In genomic region chr7:92804919-92805668, GRCm38 (mm10) we compare ENCODE assay signal across 20 mouse cellular contexts.
DNase-seq lines count a peak whose midpoint lies in the region; ATAC-seq lines count a peak whose summit lies in the region.
"Had no signal": no experiment of that assay in that cellular context is flagged by ENCODE, and none has a peak within 500 bp of the region (broad histone marks: within the 10 kb centered on the region; RNA-seq: fewer than 3 reads in every experiment).

No protein-coding gene starts in this region.

- peak; percentile 50 for DNase-seq in cerebellum, adult 9-11 months
- DNase-seq in cerebellum, adult 11 months: no peak
- DNase-seq in frontal cortex, postnatal 36 days (ENCODE audit: low spot score in 2 of 2): no peak
- DNase-seq in brain, adult 2 months (ENCODE audit: low read depth, low spot score): peak; percentile 67
- DNase-seq: adrenal gland, adult 8-10 months; adrenal gland, postnatal 36 days; gastrocnemius, postnatal 10 days; heart, adult 2 months; kidney, adult 18-20 months had no signal

- H3K36me3 ChIP-seq in stomach, embryonic 16.5 days (ENCODE audit: control insufficient read depth, insufficient read depth, low read length): no peaks in the 10 kb centered on the region
- H3K36me3 ChIP-seq: embryonic facial prominence, embryonic 15.5 days; forebrain, embryonic 10.5 days; G1E; heart, embryonic 12.5 days; hindbrain, embryonic 10.5 days; intestine, embryonic 15.5 days had no signal

- peak; percentile 20; the same call in 1 of the 2 replicates for ATAC-seq in frontal cortex, adult (ENCODE audit: low TSS enrichment)
- no peak for ATAC-seq in stomach, embryonic 16.5 days (ENCODE audit: insufficient read depth, low FRiP score)
- no peak for ATAC-seq in megakaryocyte, adult 5-6 weeks (ENCODE audit: poor library complexity, severe bottlenecking)
- ATAC-seq: intestine, embryonic 15.5 days had no signal

- H3K9me3 ChIP-seq in stomach, embryonic 16.5 days (replicated peaks; ENCODE audit: control insufficient read depth, low read length): no peaks in the 10 kb centered on the region
- H3K9me3 ChIP-seq: embryonic facial prominence, embryonic 15.5 days; forebrain, embryonic 10.5 days; G1E; heart, embryonic 12.5 days; hindbrain, embryonic 10.5 days; intestine, embryonic 15.5 days had no signal

- no peaks in the 10 kb centered on the region for H3K27me3 ChIP-seq in stomach, embryonic 16.5 days (ENCODE audit: control insufficient read depth, insufficient read depth, low read length)
- H3K27me3 ChIP-seq: embryonic facial prominence, embryonic 15.5 days; heart, embryonic 12.5 days; intestine, embryonic 15.5 days had no signal

- H3K9ac ChIP-seq in stomach, embryonic 16.5 days (ENCODE audit: low read length): no peak overlapping the region
- H3K9ac ChIP-seq: embryonic facial prominence, embryonic 15.5 days; heart, embryonic 12.5 days; hindbrain, embryonic 14.5 days; intestine, embryonic 15.5 days had no signal

- no peak overlapping the region for H3K4me2 ChIP-seq in stomach, embryonic 16.5 days (ENCODE audit: low read depth, low read length)
- H3K4me2 ChIP-seq: embryonic facial prominence, embryonic 15.5 days; heart, embryonic 12.5 days; hindbrain, embryonic 14.5 days; intestine, embryonic 15.5 days had no signal

- H3K4me3 ChIP-seq in stomach, embryonic 16.5 days (replicated peaks; ENCODE audit: low read length): no peak overlapping the region
- H3K4me3 ChIP-seq: embryonic facial prominence, embryonic 15.5 days; erythroblast, embryonic 14.5 days; forebrain, embryonic 10.5 days; heart, adult 2 months; heart, embryonic 12.5 days; hindbrain, embryonic 10.5 days; intestine, embryonic 15.5 days had no signal

- H3K27ac ChIP-seq in stomach, embryonic 16.5 days (ENCODE audit: low read length): peak overlapping the region; percentile 64; the same call in 1 of the 2 replicates
- H3K27ac ChIP-seq: embryonic facial prominence, embryonic 15.5 days; forebrain, embryonic 10.5 days; heart, adult 2 months; hindbrain, embryonic 10.5 days; hindbrain, embryonic 14.5 days; intestine, embryonic 15.5 days had no signal

- 0 out of 2 replicates have a peak, but pooled peaks cover 6% of the 10 kb centered on the region for H3K4me1 ChIP-seq in stomach, embryonic 16.5 days (ENCODE audit: control insufficient read depth, insufficient read depth, low read length)
- H3K4me1 ChIP-seq: heart, embryonic 12.5 days had no signal

- WGBS in stomach, embryonic 16.5 days: 85% methylated on average over 9 of the region's 9 CpGs

Comparison
In these comparisons a context has a peak if more than half of its experiments do, and no peak if none do; other contexts are left out.
1. DNase-seq: peak in cerebellum, adult 9-11 months (single experiment) and brain, adult 2 months (single experiment); none in cerebellum, adult 11 months (single experiment) and frontal cortex, postnatal 36 days (0 of 2).